Mouse (Mus musculus): ENCODE results near the gene Olfr835.

Gene Olfr835

GRCm38 (mm10) chr9:19032435-19032834 is at the start of gene Olfr835:
Gene Olfr835 (plus strand): TSS chr9:19032735.
- no peak for DNase-seq

GRCm38 (mm10) chr9:18987690-18988089 is 44.8 kb upstream of the Olfr835 start, which contains the start of gene Olfr834:
Gene Olfr834 (plus strand): TSS chr9:18987990.
- DNase-seq: no peak

GRCm38 (mm10) chr9:19084986-19085385 is 52.5 kb downstream of the Olfr835 start:
- DNase-seq: no peak
